Mouse (Mus musculus) intestine, postnatal 0 days (tissue): ENCODE data around the gene Stra8. TPM values are rescaled to one million over a fixed set of nuclear protein-coding genes. Genes with fewer than 3 reads are reported as not detected.
A peak's percentile ranks its signal among the peaks of the same experiment; 100 is the strongest.

Experiments
- ATAC-seq: fragments of 200-750 bp; cut with Nextera tagmentation; 2 replicates; pipeline ENCODE4 v1.8.0; 2017; ENCODE audit warnings: mild to moderate bottlenecking, moderate TSS enrichment, moderate library complexity
- H3K27ac ChIP-seq: fragments of 300-500 bp; sonication (generic); 2 replicates; pipeline ENCODE4 v1.5.1; 2014; ENCODE audit warnings: mild to moderate bottlenecking, low read depth, low read length, moderate library complexity
- H3K27me3 ChIP-seq: fragments of 300-500 bp; sonication (generic); replicated peaks from 2 replicates; pipeline ENCODE4 v1.6.1; 2014; ENCODE audit warnings: low read length, mixed read lengths; ENCODE audit not compliant: control insufficient read depth, insufficient read depth
- H3K36me3 ChIP-seq: fragments of 300-500 bp; sonication (generic); 2 replicates; pipeline ENCODE4 v1.6.1; 2014; ENCODE audit warnings: mild to moderate bottlenecking, moderate library complexity; ENCODE audit not compliant: control insufficient read depth, insufficient read depth
- H3K4me1 ChIP-seq: fragments of 300-500 bp; sonication (generic); replicated peaks from 2 replicates; pipeline ENCODE4 v1.6.1; 2014; ENCODE audit warnings: antibody characterized with exemption, low read length, mixed read lengths; ENCODE audit not compliant: control insufficient read depth, insufficient read depth
- H3K4me2 ChIP-seq: fragments of 300-500 bp; sonication (generic); replicated peaks from 2 replicates; pipeline ENCODE4 v1.6.1; 2014; ENCODE audit warnings: low read depth, mild to moderate bottlenecking, moderate library complexity
- H3K4me3 ChIP-seq: fragments of 300-500 bp; sonication (generic); 2 replicates; pipeline ENCODE4 v1.5.1; 2014; ENCODE audit warnings: low read depth, low read length
- H3K9ac ChIP-seq: fragments of 300-500 bp; sonication (generic); 2 replicates; pipeline ENCODE4 v1.6.1; 2014; ENCODE audit warnings: mild to moderate bottlenecking, low read depth, low read length
- H3K9me3 ChIP-seq: fragments of 300-500 bp; sonication (generic); 2 replicates; pipeline ENCODE4 v1.6.1; 2016; ENCODE audit warnings: mixed run types; ENCODE audit not compliant: control insufficient read depth
- CTCF ChIP-seq: sonication (generic); IDR thresholded peaks from 2 replicates; pipeline ENCODE4 v1.5.1; 2016; ENCODE audit warnings: low read depth, mild to moderate bottlenecking, control low read depth, antibody characterized with exemption, moderate library complexity
- WGBS: fragments of 180-500 bp; shearing (Covaris S2); extraction: QIAGEN DNeasy Blood & Tissue Kit; methylation state at CpG from one replicate; pipeline ENCODE4 v1.1.7; 2014; 5-methylcytosine and 5-hydroxymethylcytosine counted together
- polyA plus RNA-seq: library from polyadenylated mRNA; unstranded; fragments of >200 nt; fragmentation: Nextera tagmentation; extraction: Ambion mirVana; gene quantifications from 2 replicates; pipeline ENCODE4 v1.2.1, GENCODE M21; 2015

The Stra8 gene
- polyA plus RNA-seq, 1 experiment from 2014 or later: not detected

- peak; percentile 83 for ATAC-seq
- Histone ChIP-seq H3K4me2 (peak overlapping the region; percentile 43), H3K36me3 (peaks cover 22% of the 10 kb centered on the region; the same call in 1 of the 2 replicates), H3K4me1 (no peaks in the 10 kb centered on the region), H3K27me3 (no peaks in the 10 kb centered on the region), H3K9ac (0 out of 2 replicates have a peak overlapping the region, but pooled peaks have one; percentile 37), H3K27ac (peak overlapping the region; percentile 95), H3K9me3 (no peaks in the 10 kb centered on the region), H3K4me3 (no peak overlapping the region)
- 36% methylated on average over 7 of the region's 7 CpGs for WGBS
- no peak for TF ChIP-seq CTCF
Measured at GRCm38 (mm10) chr6:34884724-34885123, 35.2 kb upstream of the Stra8 start.

GRCm38 (mm10) chr6:34887131-34887850 is 32.7 kb upstream of the Stra8 start:
- no peak for ATAC-seq
- TF ChIP-seq CTCF: no peak
- Histone ChIP-seq H3K4me1 (no peaks in the 10 kb centered on the region), H3K36me3 (peaks cover 17% of the 10 kb centered on the region; the same call in 1 of the 2 replicates), H3K9me3 (no peaks in the 10 kb centered on the region), H3K9ac (no peak overlapping the region), H3K4me2 (no peak overlapping the region), H3K4me3 (no peak overlapping the region), H3K27ac (no peak overlapping the region), H3K27me3 (no peaks in the 10 kb centered on the region)
- WGBS: 87% methylated on average over 6 of the region's 6 CpGs

- Histone ChIP-seq H3K27ac (peak overlapping the region; percentile 62; the same call in 1 of the 2 replicates), H3K9me3 (no peaks in the 10 kb centered on the region), H3K27me3 (no peaks in the 10 kb centered on the region), H3K36me3 (peaks cover 25% of the 10 kb centered on the region; the same call in 1 of the 2 replicates), H3K4me1 (no peaks in the 10 kb centered on the region), H3K4me2 (0 out of 2 replicates have a peak overlapping the region, but pooled peaks have one; percentile 9), H3K9ac (no peak overlapping the region), H3K4me3 (no peak overlapping the region)
- no peak for TF ChIP-seq CTCF
- WGBS: 53% methylated on average over 4 of the region's 4 CpGs
- ATAC-seq: peak; percentile 22; the same call in 1 of the 2 replicates
Measured at GRCm38 (mm10) chr6:34889185-34889584, 30.8 kb upstream of the Stra8 start.

- no peak overlapping the region for H3K4me3 ChIP-seq
- H3K4me1 ChIP-seq: no peaks in the 10 kb centered on the region
- H3K27ac ChIP-seq: no peak overlapping the region
- H3K4me2 ChIP-seq: no peak overlapping the region
- 90% methylated on average over 7 of the region's 7 CpGs for WGBS
- H3K9ac ChIP-seq: no peak overlapping the region
- H3K9me3 ChIP-seq: no peaks in the 10 kb centered on the region
- no peak for ATAC-seq
- TF ChIP-seq CTCF: no peak
- peaks cover 56% of the 10 kb centered on the region for H3K36me3 ChIP-seq
- H3K27me3 ChIP-seq: no peaks in the 10 kb centered on the region
Measured at GRCm38 (mm10) chr6:34895569-34895968, 24.4 kb upstream of the Stra8 start.

- WGBS: 67% methylated on average over 16 of the region's 16 CpGs
- no peaks in the 10 kb centered on the region for H3K27me3 ChIP-seq
- H3K4me3 ChIP-seq: no peak overlapping the region
- TF ChIP-seq CTCF: no peak
- no peak overlapping the region for H3K9ac ChIP-seq
- H3K27ac ChIP-seq: no peak overlapping the region
- H3K36me3 ChIP-seq: peaks cover 60% of the 10 kb centered on the region
- H3K9me3 ChIP-seq: no peaks in the 10 kb centered on the region
- H3K4me2 ChIP-seq: no peak overlapping the region
- no peak for ATAC-seq
- H3K4me1 ChIP-seq: no peaks in the 10 kb centered on the region
Measured at GRCm38 (mm10) chr6:34896168-34896780, 23.7 kb upstream of the Stra8 start.

GRCm38 (mm10) chr6:34899127-34899526 is 20.8 kb upstream of the Stra8 start:
- TF ChIP-seq CTCF: no peak
- H3K4me3 ChIP-seq: no peak overlapping the region
- no peak overlapping the region for H3K9ac ChIP-seq
- peak; percentile 31; the same call in 1 of the 2 replicates for ATAC-seq
- no peaks in the 10 kb centered on the region for H3K4me1 ChIP-seq
- no peaks in the 10 kb centered on the region for H3K27me3 ChIP-seq
- 74% methylated on average over 2 of the region's 2 CpGs for WGBS
- H3K9me3 ChIP-seq: no peaks in the 10 kb centered on the region
- H3K36me3 ChIP-seq: peaks cover 55% of the 10 kb centered on the region
- H3K27ac ChIP-seq: no peak overlapping the region
- no peak overlapping the region for H3K4me2 ChIP-seq
